Mouse (Mus musculus) thymus, adult 2 months (tissue): ENCODE measurements around the gene Add2.

ENCODE experiments used
- CTCF ChIP-seq: fragments of 200-500 bp; IDR thresholded peaks from 2 replicates; pipeline ENCODE4 v1.5.1; 2012; ENCODE audit warnings: mild to moderate bottlenecking, control low read depth, low read length, moderate library complexity, borderline replicate concordance; ENCODE audit not compliant: control insufficient read depth, poor library complexity, insufficient read depth; ENCODE audit errors: extremely low read depth
- POLR2A ChIP-seq: fragments of 200-500 bp; IDR thresholded peaks from 2 replicates; pipeline ENCODE4 v1.6.1; 2012; ENCODE audit warnings: mild to moderate bottlenecking, low read length, control low read depth, moderate library complexity; ENCODE audit not compliant: control insufficient read depth, poor library complexity, insufficient read depth; ENCODE audit errors: extremely low read depth

- TF ChIP-seq CTCF (no peak), POLR2A (no peak)
Observed at GRCm38 (mm10) chr6:86094202-86094838, 65.8 kb downstream of the Add2 start.
